Mouse (Mus musculus) layer of hippocampus, postnatal 36 days (tissue): ENCODE results near the gene Ing1. TPM values are rescaled to one million over a fixed set of nuclear protein-coding genes. Genes with fewer than 3 reads are reported as not detected.

Source experiments
- DNase-seq, 2 experiments: peaks; one replicate each; pipeline ENCODE4 v3.0.0; 2022
- total RNA-seq, 2 experiments: library from RNA; stranded (reverse); gene quantifications; 2 replicates each; pipeline ENCODE4 v1.2.3; 2021

Ing1 gene
- total RNA-seq, result 10 to 100 TPM; 35.3 to 42.6 TPM

DNA sequence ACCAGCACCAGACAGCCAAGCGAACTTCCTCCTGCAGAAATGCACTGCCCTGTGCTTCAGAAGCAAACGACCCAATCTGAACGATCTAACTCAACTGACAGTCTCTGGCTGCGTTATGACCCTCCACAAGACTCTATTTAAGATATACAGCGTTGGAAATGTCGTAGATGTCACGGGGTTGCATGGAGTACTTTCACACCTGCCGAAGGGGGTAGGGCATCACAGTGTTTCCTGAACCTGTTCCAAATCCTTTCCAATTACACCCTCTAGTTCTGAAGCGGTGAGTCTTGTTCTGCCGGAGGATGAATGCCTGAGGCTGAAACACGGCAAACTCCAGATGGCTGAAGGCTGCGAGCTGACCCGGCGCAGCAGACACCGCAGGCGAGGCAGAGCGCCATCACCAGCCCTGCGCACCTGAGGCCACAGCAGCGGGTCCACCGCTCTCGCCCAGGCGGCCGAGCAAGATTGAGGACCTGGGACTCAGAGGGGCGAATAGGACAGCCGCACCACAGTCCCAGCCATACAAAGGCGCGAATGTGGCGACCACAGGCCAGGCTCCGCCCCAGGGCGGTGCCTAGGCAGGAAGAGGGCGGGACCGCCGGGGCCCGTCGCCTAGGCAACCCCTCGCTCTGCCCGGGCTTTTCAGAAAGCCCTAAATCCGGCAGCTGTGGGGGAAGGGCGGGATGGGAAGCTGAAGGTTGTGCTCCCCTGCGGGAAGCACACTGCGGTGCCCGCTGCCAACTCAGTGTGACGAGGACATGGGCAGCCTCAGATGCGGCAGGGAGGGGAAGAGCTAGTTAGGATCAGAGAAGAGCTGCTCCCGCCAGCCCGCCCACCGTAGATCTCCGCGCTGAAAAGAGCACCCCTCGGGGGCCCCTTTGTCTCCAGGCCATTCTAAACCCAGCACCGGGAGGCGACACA is at the start of gene Ing1:
Gene Ing1 (plus strand): TSS at position 773 of the 921 bp plus-strand sequence.
- peak; percentile 93 to 95 for DNase-seq

DNA sequence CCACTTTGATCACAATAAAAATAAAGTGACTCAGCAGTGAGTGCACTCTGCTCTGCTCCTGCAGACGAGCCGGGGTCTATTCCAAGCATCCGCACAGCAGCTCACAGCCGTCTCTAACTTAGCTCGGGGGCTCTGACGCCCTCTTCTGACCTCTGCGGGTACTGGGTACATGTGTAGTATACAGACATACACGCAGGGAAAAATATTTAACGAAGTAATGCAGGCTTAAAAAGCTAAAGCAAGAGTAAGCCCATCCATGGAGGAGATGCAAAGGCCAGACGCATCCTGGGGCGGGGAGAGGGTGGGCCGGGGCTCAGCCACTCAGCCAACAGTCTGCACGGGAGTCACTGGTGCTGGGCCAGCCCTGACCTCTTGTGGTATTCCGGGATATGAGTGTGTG is 49.3 kb upstream of the Ing1 start:
- DNase-seq, result no peak

- DNase-seq, result peak in 1 of 2 experiments; percentile 27
These were observed 48.6 kb upstream of the Ing1 start for GRCm38 (mm10) chr8:11506802-11507201.

DNA sequence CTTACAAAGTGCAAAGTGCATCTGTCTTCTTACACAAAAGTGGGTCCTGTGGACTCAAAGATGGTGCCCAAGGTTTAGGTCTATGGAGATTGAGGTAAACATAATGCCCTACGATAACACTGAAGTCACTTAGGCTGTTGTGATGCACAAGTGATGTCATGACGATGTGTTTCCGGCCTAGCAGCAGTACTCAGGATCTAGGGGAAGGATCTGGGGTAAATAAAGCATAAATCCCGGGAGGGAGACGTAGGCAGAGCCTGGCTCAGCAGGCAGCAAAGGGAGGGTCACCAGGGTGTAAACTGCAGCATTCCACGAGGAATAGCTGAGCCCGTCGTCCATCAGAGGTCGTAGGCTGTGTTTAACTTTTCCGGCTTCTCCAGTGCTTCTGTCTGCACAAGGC is 46.5 kb upstream of the Ing1 start:
- DNase-seq, result no peak

DNA sequence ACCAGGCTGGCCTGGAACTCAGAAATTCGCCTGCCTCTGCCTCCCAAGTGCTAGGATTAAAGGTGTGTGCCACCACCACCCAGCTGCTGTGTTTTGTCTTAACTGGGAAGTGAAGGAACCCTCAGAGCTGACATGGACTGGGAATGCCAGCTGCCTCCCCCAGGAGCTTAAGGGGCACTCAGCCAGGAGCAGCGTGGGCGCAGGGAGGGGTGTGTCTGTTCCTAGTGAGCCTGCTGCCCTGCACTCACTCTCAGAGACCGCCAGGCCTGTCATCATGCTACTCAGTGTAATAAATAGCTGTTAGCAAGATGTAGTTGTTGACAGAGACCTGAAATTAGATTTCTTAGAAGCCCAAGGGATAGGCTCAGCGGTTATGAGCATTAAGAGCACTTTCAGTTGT is 44.4 kb upstream of the Ing1 start:
- DNase-seq, result no peak

DNA sequence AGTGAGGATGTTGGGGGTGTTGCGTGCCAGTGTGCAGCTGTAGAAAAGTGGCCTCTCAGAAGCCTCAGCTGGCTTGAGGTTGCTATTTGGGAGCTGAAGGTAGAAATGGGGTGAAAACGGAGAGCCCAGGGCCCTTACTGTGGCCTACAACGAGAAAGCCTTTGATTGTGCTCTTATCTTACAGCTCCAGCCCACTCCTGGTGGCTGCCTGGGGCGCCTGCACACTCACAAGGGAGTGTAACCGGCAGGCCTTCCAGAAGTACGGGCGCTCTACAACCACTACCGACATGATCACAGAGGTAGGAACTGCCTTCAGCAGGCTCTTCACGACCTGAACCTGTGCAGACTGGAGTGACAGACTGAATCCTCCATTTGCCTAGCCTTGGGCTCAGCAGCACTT is 42.7 kb upstream of the Ing1 start:
- no peak for DNase-seq

DNA sequence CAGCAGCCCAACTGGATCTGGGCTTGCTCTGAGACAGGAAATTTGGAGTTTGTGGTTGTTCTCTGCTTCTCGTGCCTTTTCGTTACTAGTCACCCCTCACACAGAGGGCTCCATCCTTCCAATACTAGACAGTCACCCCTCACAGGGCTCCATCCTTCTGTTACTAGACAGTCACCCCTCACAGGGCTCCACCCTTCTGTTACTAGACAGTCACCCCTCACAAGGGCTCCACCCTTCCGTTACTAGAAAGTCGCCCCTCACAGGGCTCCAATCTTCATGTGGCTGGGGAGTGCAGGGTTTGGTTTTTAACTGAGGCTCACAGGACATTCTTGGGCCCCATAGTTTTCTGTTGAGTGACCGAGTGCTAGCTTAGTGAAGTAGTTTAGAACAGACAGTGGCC is 42.1 kb upstream of the Ing1 start:
- DNase-seq, result no peak

GRCm38 (mm10) chr8:11516292-11516691 is 39.1 kb upstream of the Ing1 start:
- DNase-seq, result no peak

DNA sequence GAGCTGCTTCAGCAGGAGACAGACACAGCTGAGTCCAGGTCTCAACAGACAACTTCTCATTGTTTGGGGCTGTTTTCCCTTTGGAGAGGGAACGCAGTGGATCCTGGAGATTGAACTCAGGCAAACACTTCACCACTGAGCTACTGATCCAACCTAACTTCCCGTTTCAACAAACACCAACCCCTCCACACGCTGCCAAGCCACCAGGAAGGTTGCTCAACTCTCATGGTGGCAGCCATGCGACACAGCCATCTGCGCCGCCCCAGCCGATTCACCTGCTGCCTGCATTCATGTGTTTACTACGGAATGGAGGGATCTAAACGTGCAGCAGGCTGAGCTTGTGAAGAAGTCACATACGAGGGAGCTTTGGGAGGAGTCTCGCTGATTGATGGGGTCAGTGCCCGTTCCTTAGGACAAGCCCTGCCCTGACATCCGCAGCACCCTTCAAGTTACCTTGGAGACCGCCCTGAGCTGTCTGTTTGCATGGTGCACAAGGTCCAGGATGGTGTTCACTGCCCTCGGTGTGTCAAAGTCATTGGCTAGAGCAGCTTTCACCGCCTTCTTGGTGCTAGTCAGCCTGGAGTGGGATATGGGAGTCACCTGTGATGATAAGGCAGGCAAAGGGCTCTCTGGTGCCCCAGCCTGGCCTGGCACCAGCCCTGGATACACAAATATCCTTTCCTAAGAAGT is 37.9 kb upstream of the Ing1 start:
- peak; percentile 25 to 42 for DNase-seq

- no peak for DNase-seq
These were observed 37.3 kb upstream of the Ing1 start for GRCm38 (mm10) chr8:11518056-11518396.

DNA sequence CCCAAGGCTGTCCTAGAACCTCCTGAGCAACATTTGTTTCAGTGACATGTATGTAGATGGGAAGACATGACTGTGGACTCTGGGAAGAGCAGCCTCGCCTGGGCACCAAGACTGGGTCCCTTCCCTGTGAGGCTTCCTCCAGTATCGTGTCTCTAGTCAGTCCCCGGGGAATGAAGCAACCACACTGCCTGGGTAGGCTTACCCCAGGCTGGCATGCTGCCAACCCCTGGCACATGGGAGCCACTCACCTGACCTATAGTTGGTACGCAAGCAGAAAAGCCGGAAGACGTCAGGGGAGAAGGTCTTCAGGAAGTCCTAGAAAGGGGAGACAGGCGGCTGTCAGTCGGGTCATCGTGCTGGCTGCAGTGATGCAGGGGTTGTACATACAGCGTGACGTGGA is 36.7 kb upstream of the Ing1 start:
- no peak for DNase-seq

- no peak for DNase-seq
These were observed 32.0 kb upstream of the Ing1 start for GRCm38 (mm10) chr8:11523331-11523730.

GRCm38 (mm10) chr8:11530155-11530770 is 25.1 kb upstream of the Ing1 start:
- DNase-seq, result no peak

DNA sequence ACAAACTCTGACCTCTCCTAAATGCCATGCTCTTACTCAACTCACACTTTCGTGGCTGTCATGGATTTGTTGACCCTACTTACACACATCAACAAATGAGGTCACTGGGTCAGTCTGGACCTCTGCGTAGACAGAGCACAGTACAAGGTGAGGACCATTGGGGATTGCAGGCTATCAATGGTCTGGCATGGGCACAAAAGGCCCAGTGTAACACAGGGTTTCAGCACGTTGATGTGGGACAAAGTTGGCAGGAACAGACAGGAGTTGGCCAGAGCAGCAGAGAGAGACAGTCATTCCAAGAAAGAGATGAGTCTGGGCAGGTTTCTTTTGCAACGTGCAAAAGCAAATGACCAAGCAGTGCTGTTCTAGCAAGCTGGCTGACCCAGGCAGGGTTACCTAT is 24.5 kb upstream of the Ing1 start:
- DNase-seq, result no peak

- no peak for DNase-seq
These were observed 20.9 kb upstream of the Ing1 start for GRCm38 (mm10) chr8:11534494-11534893.

GRCm38 (mm10) chr8:11539049-11539448 is 16.3 kb upstream of the Ing1 start:
- DNase-seq, result no peak

DNA sequence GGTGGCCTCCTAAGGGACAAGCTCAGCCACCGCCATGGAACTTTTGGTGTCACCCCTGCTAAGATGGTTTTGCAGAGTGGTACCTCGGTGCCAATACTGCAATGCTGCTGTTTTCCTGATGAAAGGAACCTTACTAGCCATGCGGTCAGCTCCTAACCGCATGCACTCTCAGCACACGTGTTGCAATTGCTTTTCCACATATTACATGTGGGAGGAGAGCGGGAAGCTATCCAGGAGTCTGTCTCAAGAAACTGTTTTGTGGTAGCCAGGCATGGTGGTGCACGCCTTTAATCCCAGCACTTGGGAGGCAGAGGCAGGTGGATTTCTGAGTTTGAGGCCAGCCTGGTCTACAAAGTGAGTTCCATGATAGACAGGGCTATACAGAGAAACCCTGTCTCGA is 15.2 kb upstream of the Ing1 start:
- DNase-seq, result no peak

DNA sequence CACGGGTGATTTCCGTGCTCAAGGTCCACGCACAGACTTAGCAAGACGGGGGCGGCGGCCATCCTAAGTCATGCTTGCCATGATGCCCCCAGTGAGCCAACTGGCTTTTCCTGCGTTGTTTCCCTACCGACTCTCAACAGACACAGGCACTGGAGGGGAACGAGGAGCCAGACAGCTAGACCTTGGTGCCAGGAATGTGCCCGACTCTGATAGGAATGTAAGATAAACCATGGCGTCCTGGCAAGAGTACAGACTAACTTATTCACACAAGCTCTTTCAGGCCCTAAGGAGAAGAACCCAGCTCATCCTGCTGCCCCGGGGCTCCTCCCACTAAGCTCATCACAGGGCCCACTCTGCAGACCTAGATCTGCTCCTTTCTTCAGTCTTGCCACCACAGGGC is 13.3 kb upstream of the Ing1 start:
- no peak for DNase-seq

DNA sequence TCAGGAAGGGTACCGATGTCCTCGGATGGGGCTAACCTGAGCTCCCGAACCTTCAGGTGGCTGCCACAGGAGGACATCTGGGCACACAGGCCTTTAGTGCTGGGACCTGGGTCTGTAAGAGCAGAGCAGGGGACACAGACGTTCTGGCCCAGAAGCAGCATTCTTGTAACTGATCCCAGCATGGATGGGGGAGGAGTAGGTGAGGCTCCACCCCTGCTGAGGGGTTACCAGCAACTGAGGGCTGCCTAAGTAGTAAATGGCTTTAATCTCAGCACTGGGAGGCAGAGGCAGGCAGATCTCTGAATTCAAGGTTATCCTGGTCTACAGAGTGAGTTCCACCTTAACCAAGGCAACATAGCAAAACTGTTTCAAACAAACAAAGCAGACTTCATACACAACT is 12.5 kb upstream of the Ing1 start:
- no peak for DNase-seq

DNA sequence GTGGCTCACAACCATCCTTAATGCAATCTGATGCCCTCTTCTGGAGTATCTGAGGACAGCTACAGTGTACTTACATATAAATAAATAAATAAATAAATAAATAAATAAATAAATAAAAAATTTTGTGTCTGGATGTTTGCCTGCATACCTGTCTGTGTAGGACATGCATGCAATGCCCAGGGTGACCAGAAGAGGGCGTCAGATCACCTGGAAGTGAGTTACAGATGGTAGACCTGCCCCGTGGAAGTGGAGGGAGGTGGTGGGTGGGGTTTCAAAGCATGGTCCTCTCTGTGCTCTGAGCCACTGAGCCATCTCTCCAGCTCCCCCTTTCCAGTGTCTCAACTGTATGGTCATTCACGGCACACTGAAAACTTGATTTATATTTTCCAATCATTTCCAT is 11.0 kb upstream of the Ing1 start:
- peak in 1 of 2 experiments; percentile 35 for DNase-seq

DNA sequence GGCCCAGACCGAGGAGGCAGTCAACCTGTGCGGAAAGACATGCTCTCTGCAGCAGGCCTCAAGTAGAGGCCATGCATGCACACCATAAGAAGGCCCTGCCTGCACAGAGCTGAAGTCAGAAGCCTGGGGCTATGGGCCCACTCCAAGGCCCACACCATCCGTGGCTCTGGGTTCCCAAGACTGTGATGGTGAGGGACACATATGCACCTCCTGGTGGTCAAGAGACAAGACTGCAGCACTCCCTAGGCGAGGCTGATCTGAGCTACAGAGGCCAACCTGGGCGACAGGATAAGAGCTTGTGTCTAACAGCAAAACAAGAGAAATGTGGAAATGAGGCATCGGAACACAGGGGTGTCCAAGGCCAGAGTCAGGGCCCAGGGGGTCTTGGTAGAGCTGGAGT is 8.3 kb upstream of the Ing1 start:
- DNase-seq, result no peak

GRCm38 (mm10) chr8:11549706-11550105 is 5.7 kb upstream of the Ing1 start:
- DNase-seq, result no peak

- peak; percentile 89 to 90 for DNase-seq
These were observed 5.0 kb upstream of the Ing1 start, which contains the start of gene Cars2 for GRCm38 (mm10) chr8:11550281-11550948. Cars2 (minus strand) TSS chr8:11550783.
